Mouse (Mus musculus) Patski (cell line): ENCODE measurements at regions not wholly inside any gene's neighbourhood (a gene's known extent, or its start where the extent isn't known, plus 50 kb on each side); places are given as distances from the start of the nearest gene placed in this dataset.

ENCODE experiments used
- ATAC-seq: fragments of 100-300 bp; one replicate; pipeline ENCODE4 v1.8.0; 2021
- CTCF ChIA-PET: fragments of 350-600 bp; sonication (Branson Sonifier 250); formaldehyde crosslinking; loops from one replicate; lab custom pipeline; 2022; ENCODE audit warnings: inconsistent platforms; lab: Charles Lee
- POLR2A ChIA-PET: fragments of 350-600 bp; sonication (Branson Sonifier 250); formaldehyde crosslinking; loops from one replicate; lab custom pipeline; 2022; ENCODE audit warnings: antibody characterized with exemption, inconsistent platforms; lab: Charles Lee
- DNase-seq: peaks from one replicate; pipeline ENCODE4 v3.0.0-alpha.2; 2011; ENCODE audit warnings: low read depth, low spot score
- H3K27me3 ChIP-seq: fragments of 371-371 bp; one replicate; pipeline ENCODE4 v1.5.1; 2021
- CTCF ChIP-seq: fragments of 100-300 bp; IDR thresholded peaks from one replicate; pipeline ENCODE4 v1.5.1; 2021
- in situ Hi-C: fragments of 300-500 bp; cut with MboI; formaldehyde crosslinking; loops from 3 replicates; pipeline ENCODE4 v1.11.1; 2018; ENCODE audit warnings: low pct_unique_long_range_greater_than_20kb, mixed read lengths

GRCm38 (mm10) chr4:35417866-35418265, 191.9 kb upstream of the C9orf72 start:
- H3K27me3 ChIP-seq: peaks cover 13% of the 10 kb centered on the region
- ChIA-PET POLR2A (interaction anchor here (0.8 kb wide), 1 partner anchor 544 kb away, joined by 4 read pairs; no protein-coding TSS in a partner anchor), CTCF (no interaction called here)
- TF ChIP-seq CTCF: peak; percentile 14
- DNase-seq (no peak), ATAC-seq (no peak)
- in situ Hi-C loops: no loop called here

GRCm38 (mm10) chr4:35413488-35413887, 187.5 kb upstream of the C9orf72 start:
- DNase-seq: no peak
- ChIA-PET CTCF (no interaction called here), POLR2A (no interaction called here)
- in situ Hi-C loops: no loop called here
- TF ChIP-seq CTCF: no peak
- ATAC-seq: no peak
- H3K27me3 ChIP-seq: peaks cover 14% of the 10 kb centered on the region

- DNase-seq (no peak), ATAC-seq (no peak)
- ChIA-PET CTCF (no interaction called here), POLR2A (no interaction called here)
- in situ Hi-C loops: no loop called here
- no peaks in the 10 kb centered on the region for H3K27me3 ChIP-seq
- no peak for TF ChIP-seq CTCF
Measured at GRCm38 (mm10) chr4:35405301-35406006, 179.5 kb upstream of the C9orf72 start.

GRCm38 (mm10) chr4:35404068-35404467, 178.1 kb upstream of the C9orf72 start:
- ATAC-seq (no peak), DNase-seq (no peak)
- TF ChIP-seq CTCF: no peak
- ChIA-PET POLR2A (no interaction called here), CTCF (no interaction called here)
- in situ Hi-C loops: no loop called here
- H3K27me3 ChIP-seq: peaks cover 5% of the 10 kb centered on the region

- ATAC-seq: no peak
- CTCF ChIA-PET: no interaction called here
- peaks cover 8% of the 10 kb centered on the region for H3K27me3 ChIP-seq
- no peak for DNase-seq
- no peak for TF ChIP-seq CTCF
- POLR2A ChIA-PET: no interaction called here
- in situ Hi-C loops: no loop called here
Measured at GRCm38 (mm10) chr4:35403594-35403993, 177.6 kb upstream of the C9orf72 start.

- no peak for TF ChIP-seq CTCF
- POLR2A ChIA-PET: interaction anchor here (0.6 kb wide), 1 partner anchor 9 kb away, joined by 4 read pairs; no protein-coding TSS in a partner anchor
- ATAC-seq (peak; percentile 21), DNase-seq (no peak)
- CTCF ChIA-PET: no interaction called here
- H3K27me3 ChIP-seq: peaks cover 8% of the 10 kb centered on the region
- in situ Hi-C loops: no loop called here
Measured at GRCm38 (mm10) chr4:35402376-35403133, 176.6 kb upstream of the C9orf72 start.

GRCm38 (mm10) chr4:35401783-35402182, 175.8 kb upstream of the C9orf72 start:
- ChIA-PET POLR2A (no interaction called here), CTCF (no interaction called here)
- in situ Hi-C loops: no loop called here
- H3K27me3 ChIP-seq: peaks cover 8% of the 10 kb centered on the region
- ATAC-seq (no peak), DNase-seq (no peak)
- no peak for TF ChIP-seq CTCF

- CTCF ChIA-PET: interaction anchor here (1.1 kb wide), 1 partner anchor 27 kb away, joined by 4 read pairs; no protein-coding TSS in a partner anchor
- H3K27me3 ChIP-seq: peaks cover 9% of the 10 kb centered on the region
- DNase-seq (no peak), ATAC-seq (no peak)
- no peak for TF ChIP-seq CTCF
- POLR2A ChIA-PET: no interaction called here
- in situ Hi-C loops: no loop called here
Measured at GRCm38 (mm10) chr4:35400511-35400910, 174.5 kb upstream of the C9orf72 start.

GRCm38 (mm10) chr4:35395583-35395877, 169.6 kb upstream of the C9orf72 start:
- ChIA-PET CTCF (no interaction called here), POLR2A (no interaction called here)
- DNase-seq (no peak), ATAC-seq (no peak)
- peaks cover 26% of the 10 kb centered on the region for H3K27me3 ChIP-seq
- TF ChIP-seq CTCF: no peak
- in situ Hi-C loops: no loop called here

- in situ Hi-C loops: no loop called here
- no peak for DNase-seq
- ATAC-seq: no peak
- POLR2A ChIA-PET: no interaction called here
- TF ChIP-seq CTCF: no peak
- peaks cover 26% of the 10 kb centered on the region for H3K27me3 ChIP-seq
- CTCF ChIA-PET: interaction anchor here (0.7 kb wide), 1 partner anchor 312 kb away, joined by 3 read pairs; no protein-coding TSS in a partner anchor
Measured at GRCm38 (mm10) chr4:35394821-35395582, 169.0 kb upstream of the C9orf72 start.

- no peaks in the 10 kb centered on the region for H3K27me3 ChIP-seq
- ATAC-seq (no peak), DNase-seq (no peak)
- in situ Hi-C loops: no loop called here
- ChIA-PET CTCF (interaction anchor here (1.1 kb wide), 1 partner anchor 16 kb away, joined by 4 read pairs; no protein-coding TSS in a partner anchor), POLR2A (no interaction called here)
- TF ChIP-seq CTCF: no peak
Measured at GRCm38 (mm10) chr4:35375791-35376190, 149.8 kb upstream of the C9orf72 start.
